Mouse (Mus musculus): Measurements from ENCODE around the gene Senp8.

- TF ChIP-seq GATA1 (IDR thresholded peaks at IDR 0.05; ENCODE audit: low read length) (no peak), TAL1 (IDR thresholded peaks at IDR 0.05; ENCODE audit: low read length) (no peak)
These were observed 10.0 kb upstream of the Senp8 start for GRCm38 (mm10) chr9:59760515-59760914.

All from erythroblast, embryonic 14.5 days (primary cell).